Mouse (Mus musculus) myocyte (in vitro differentiated cells): ENCODE results near the gene Prx. TPM values are rescaled to one million over a fixed set of nuclear protein-coding genes. Genes with fewer than 3 reads are reported as not detected.

ENCODE experiments used
- H3K27me3 ChIP-seq: one replicate; pipeline ENCODE4 v1.6.1; 2011; ENCODE audit not compliant: control insufficient read depth, insufficient read depth, insufficient read length
- H3K36me3 ChIP-seq: one replicate; pipeline ENCODE4 v1.6.1; 2011; ENCODE audit not compliant: control insufficient read depth, insufficient read depth
- H3K4me2 ChIP-seq: one replicate; pipeline ENCODE4 v1.6.1; 2011; ENCODE audit warnings: low read depth, control low read depth
- H3K4me3 ChIP-seq: one replicate; pipeline ENCODE4 v1.5.1; 2011; ENCODE audit warnings: mild to moderate bottlenecking, control low read depth, moderate library complexity
- H3K79me2 ChIP-seq: one replicate; pipeline ENCODE4 v1.6.1; 2011; ENCODE audit not compliant: control insufficient read depth, insufficient read depth
- H3ac ChIP-seq: one replicate; pipeline ENCODE4 v1.6.1; 2011; ENCODE audit not compliant: control insufficient read depth, insufficient read length
- CEBPB ChIP-seq: IDR thresholded peaks from 2 replicates; pipeline ENCODE4 v1.6.1; 2011; ENCODE audit warnings: mild to moderate bottlenecking, moderate library complexity; ENCODE audit not compliant: poor library complexity, insufficient read depth, severe bottlenecking
- E2F4 ChIP-seq: IDR thresholded peaks from one replicate; pipeline ENCODE4 v1.6.1; 2011; ENCODE audit warnings: mild to moderate bottlenecking, control low read depth, moderate library complexity; ENCODE audit not compliant: insufficient read depth
- MAX ChIP-seq: IDR thresholded peaks from one replicate; pipeline ENCODE4 v1.6.1; 2011; ENCODE audit warnings: low read depth, mild to moderate bottlenecking, control low read depth
- MYOD1 ChIP-seq, 3 experiments: IDR thresholded peaks; one replicate each; pipeline ENCODE4 v1.6.1; 2011; ENCODE audit warnings: control low read depth in 2 of 3, low read depth in 2 of 3, mild to moderate bottlenecking in 2 of 3, moderate library complexity in 1 of 3; ENCODE audit not compliant: insufficient read length in 2 of 3, control insufficient read depth in 1 of 3
- MYOG ChIP-seq, 3 experiments: IDR thresholded peaks; one replicate each; pipeline ENCODE4 v1.6.1; 2011; ENCODE audit warnings: control low read depth in 2 of 3, low read depth in 2 of 3, mild to moderate bottlenecking in 2 of 3; ENCODE audit not compliant: insufficient read length in 2 of 3, control insufficient read depth in 1 of 3, insufficient read depth in 1 of 3
- POLR2A ChIP-seq: IDR thresholded peaks from one replicate; pipeline ENCODE4 v1.6.1; 2011; ENCODE audit warnings: low read depth, mild to moderate bottlenecking, control low read depth, moderate library complexity; ENCODE audit not compliant: insufficient read length
- POLR2AphosphoS2 ChIP-seq: IDR thresholded peaks from one replicate; pipeline ENCODE4 v1.6.1; 2011; ENCODE audit warnings: low read depth, control low read depth; ENCODE audit not compliant: insufficient read length
- REST ChIP-seq: IDR thresholded peaks from one replicate; pipeline ENCODE4 v1.6.1; 2011; ENCODE audit warnings: mild to moderate bottlenecking, control low read depth, moderate library complexity; ENCODE audit not compliant: insufficient read depth, insufficient read length
- SRF ChIP-seq: IDR thresholded peaks from one replicate; pipeline ENCODE4 v1.6.1; 2011; ENCODE audit warnings: low read depth; ENCODE audit not compliant: control insufficient read depth, insufficient read length
- TCF12 ChIP-seq: IDR thresholded peaks from one replicate; pipeline ENCODE4 v1.6.1; 2011; ENCODE audit warnings: mild to moderate bottlenecking, control low read depth; ENCODE audit not compliant: poor library complexity, insufficient read depth, severe bottlenecking
- TCF3 ChIP-seq: IDR thresholded peaks from one replicate; pipeline ENCODE4 v1.6.1; 2011; ENCODE audit warnings: low read depth, control low read depth; ENCODE audit not compliant: insufficient read length
- USF1 ChIP-seq: IDR thresholded peaks from one replicate; pipeline ENCODE4 v1.6.1; 2011; ENCODE audit warnings: low read depth, mild to moderate bottlenecking, control low read depth, moderate library complexity
- polyA plus RNA-seq: library from polyadenylated mRNA; unstranded; fragments of >200 nt; fragmentation: generic; extraction: Trizol; gene quantifications from one replicate; pipeline ENCODE4 v1.2.1, GENCODE M21; 2012; ENCODE audit warnings: missing spikeins

The Prx gene
- polyA plus RNA-seq, 1 experiment = 4.2 TPM

DNA sequence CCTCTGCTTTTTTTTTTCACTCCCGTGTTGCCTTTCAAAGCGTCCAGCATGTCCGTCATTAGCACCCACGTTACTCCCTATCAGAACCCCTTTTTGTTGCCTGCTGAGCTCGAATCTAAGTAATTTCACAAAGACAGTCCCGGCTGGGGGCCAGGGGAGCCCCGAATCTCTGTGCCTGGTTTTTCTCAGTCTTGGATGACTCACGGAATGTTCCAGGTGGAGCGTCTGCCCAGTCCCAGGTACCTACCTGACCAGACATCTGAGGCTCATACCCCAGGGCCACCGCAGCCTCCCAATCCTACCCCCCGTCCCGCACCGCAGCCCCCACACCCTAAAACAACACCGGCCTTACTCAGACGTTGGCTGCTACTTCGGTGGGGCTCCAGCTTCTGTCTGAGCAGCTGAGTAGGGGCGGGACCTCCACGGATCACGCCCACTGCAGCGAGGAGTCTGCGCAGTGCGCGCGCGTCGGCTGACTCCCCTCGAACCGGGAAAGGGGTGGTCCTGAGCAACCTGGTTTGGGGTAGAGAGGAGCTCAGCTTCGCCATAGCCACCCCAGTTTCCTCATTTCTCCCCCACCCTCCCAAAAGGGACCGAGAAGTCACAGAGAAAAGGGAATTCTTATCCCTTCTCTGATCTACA is 43.4 kb downstream of the Prx start:
- H3K4me3 ChIP-seq = peak overlapping the region; percentile 44
- peak overlapping the region; percentile 15 for H3ac ChIP-seq
- no peaks in the 10 kb centered on the region for H3K79me2 ChIP-seq
- TF ChIP-seq REST = no peak
- TF ChIP-seq MYOG (IDR thresholded peaks at IDR 0.05; ENCODE audit: control insufficient read depth in 1 of 3, insufficient read depth in 1 of 3, insufficient read length in 2 of 3, low read depth in 2 of 3) = peak in 2 of 3 experiments; percentile 32 to 54
- TF ChIP-seq SRF = no peak
- no peak for TF ChIP-seq USF1
- no peak for TF ChIP-seq CEBPB
- TF ChIP-seq POLR2A = peak; percentile 85
- TF ChIP-seq E2F4 = no peak
- peak; percentile 95 for TF ChIP-seq POLR2AphosphoS2
- TF ChIP-seq TCF12 = no peak
- TF ChIP-seq TCF3 = no peak
- peak in 1 of 3 experiments; percentile 33 for TF ChIP-seq MYOD1 (IDR thresholded peaks at IDR 0.05; ENCODE audit: control insufficient read depth in 1 of 3, insufficient read length in 2 of 3, low read depth in 2 of 3)
- TF ChIP-seq MAX = no peak
- H3K36me3 ChIP-seq = no peaks in the 10 kb centered on the region
- H3K4me2 ChIP-seq = peak overlapping the region; percentile 93
- H3K27me3 ChIP-seq = no peaks in the 10 kb centered on the region

DNA sequence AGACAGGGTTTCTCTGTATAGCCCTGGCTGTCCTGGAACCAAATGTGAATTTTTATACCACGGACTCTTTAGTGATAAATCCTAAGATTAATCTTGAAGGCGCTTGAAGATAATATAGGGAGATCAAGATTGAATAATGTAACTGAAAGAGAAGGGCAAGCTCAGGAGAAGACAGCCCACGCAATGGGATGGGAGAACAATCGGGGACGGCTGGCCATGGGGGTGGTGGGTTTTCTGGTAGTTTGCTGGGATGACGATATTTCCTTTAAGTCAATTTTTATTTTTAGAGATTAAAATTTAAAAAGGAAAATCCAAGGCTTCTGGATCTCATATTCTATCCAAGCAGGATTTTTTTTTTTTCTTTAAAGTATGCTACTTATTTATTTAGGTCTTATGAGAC is 43.9 kb downstream of the Prx start:
- H3K4me2 ChIP-seq = peak overlapping the region; percentile 93
- H3K4me3 ChIP-seq = peak overlapping the region; percentile 44
- no peaks in the 10 kb centered on the region for H3K36me3 ChIP-seq
- TF ChIP-seq MAX (no peak), TCF3 (no peak), MYOG (IDR thresholded peaks at IDR 0.05; ENCODE audit: control insufficient read depth in 1 of 3, insufficient read depth in 1 of 3, insufficient read length in 2 of 3, low read depth in 2 of 3) (no peak)
- H3K79me2 ChIP-seq = no peaks in the 10 kb centered on the region
- no peaks in the 10 kb centered on the region for H3K27me3 ChIP-seq
- peak overlapping the region; percentile 15 for H3ac ChIP-seq

GRCm38 (mm10) chr7:27543851-27544250 is 44.7 kb downstream of the Prx start:
- no peak for TF ChIP-seq USF1
- no peak for TF ChIP-seq TCF3
- no peak for TF ChIP-seq POLR2A
- no peak for TF ChIP-seq TCF12
- TF ChIP-seq E2F4 = no peak
- no peak for TF ChIP-seq REST
- no peak for TF ChIP-seq MYOG (IDR thresholded peaks at IDR 0.05; ENCODE audit: control insufficient read depth in 1 of 3, insufficient read depth in 1 of 3, insufficient read length in 2 of 3, low read depth in 2 of 3)
- no peak for TF ChIP-seq MAX
- TF ChIP-seq CEBPB = no peak
- TF ChIP-seq MYOD1 (IDR thresholded peaks at IDR 0.05; ENCODE audit: control insufficient read depth in 1 of 3, insufficient read length in 2 of 3, low read depth in 2 of 3) = no peak
- no peak for TF ChIP-seq POLR2AphosphoS2
- no peak for TF ChIP-seq SRF
- no peaks in the 10 kb centered on the region for H3K79me2 ChIP-seq
- H3ac ChIP-seq = no peak overlapping the region
- H3K4me2 ChIP-seq = no peak overlapping the region
- no peak overlapping the region for H3K4me3 ChIP-seq
- no peaks in the 10 kb centered on the region for H3K27me3 ChIP-seq
- no peaks in the 10 kb centered on the region for H3K36me3 ChIP-seq

DNA sequence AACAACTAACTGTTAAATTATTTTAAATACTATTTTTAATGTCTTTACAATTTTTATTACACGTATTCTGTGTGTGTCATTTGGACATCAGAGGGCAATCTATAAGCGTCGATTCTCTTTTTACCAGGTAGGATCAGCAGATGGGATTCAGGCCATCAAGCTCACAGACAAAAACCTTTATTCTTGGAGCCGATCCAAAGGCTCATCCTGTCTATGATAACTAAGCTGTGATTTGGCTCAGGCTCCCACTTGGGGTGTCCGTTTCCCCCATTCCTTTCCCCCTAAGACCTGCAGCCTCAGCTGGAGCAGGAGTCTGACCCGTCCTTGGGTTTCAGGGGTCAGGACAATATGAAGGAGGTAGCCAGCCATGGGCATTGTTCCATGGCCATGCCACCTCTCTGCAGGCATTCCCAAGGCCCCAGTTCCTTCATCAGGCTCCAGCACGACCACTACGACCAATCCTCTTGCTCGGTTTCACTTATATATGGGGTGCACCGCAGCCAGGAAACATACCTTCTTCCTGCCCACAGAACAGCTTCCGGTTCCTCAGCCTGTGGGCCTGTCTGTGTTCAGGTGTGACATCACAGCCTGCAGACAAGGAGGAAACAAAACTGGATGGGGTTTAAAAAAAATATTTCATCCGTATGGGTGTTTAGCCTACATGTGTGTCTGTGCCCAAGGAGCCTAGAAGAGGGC is 45.7 kb downstream of the Prx start:
- Histone ChIP-seq H3K27me3 (no peaks in the 10 kb centered on the region), H3K4me2 (no peak overlapping the region), H3K36me3 (no peaks in the 10 kb centered on the region), H3K4me3 (no peak overlapping the region), H3ac (no peak overlapping the region), H3K79me2 (no peaks in the 10 kb centered on the region)
- TF ChIP-seq TCF12 (no peak), POLR2A (no peak), USF1 (no peak), MYOG (IDR thresholded peaks at IDR 0.05; ENCODE audit: control insufficient read depth in 1 of 3, insufficient read depth in 1 of 3, insufficient read length in 2 of 3, low read depth in 2 of 3) (no peak), POLR2AphosphoS2 (no peak), MYOD1 (IDR thresholded peaks at IDR 0.05; ENCODE audit: control insufficient read depth in 1 of 3, insufficient read length in 2 of 3, low read depth in 2 of 3) (no peak), TCF3 (no peak), MAX (no peak), CEBPB (no peak), SRF (no peak), E2F4 (no peak), REST (no peak)
